Mouse (Mus musculus): ENCODE results near the gene Pdcd2l. TPM values are rescaled to one million over a fixed set of nuclear protein-coding genes. Genes with fewer than 3 reads are reported as not detected.

The Pdcd2l gene
- polyA plus RNA-seq, 1 experiment = 25.1 TPM

DNA sequence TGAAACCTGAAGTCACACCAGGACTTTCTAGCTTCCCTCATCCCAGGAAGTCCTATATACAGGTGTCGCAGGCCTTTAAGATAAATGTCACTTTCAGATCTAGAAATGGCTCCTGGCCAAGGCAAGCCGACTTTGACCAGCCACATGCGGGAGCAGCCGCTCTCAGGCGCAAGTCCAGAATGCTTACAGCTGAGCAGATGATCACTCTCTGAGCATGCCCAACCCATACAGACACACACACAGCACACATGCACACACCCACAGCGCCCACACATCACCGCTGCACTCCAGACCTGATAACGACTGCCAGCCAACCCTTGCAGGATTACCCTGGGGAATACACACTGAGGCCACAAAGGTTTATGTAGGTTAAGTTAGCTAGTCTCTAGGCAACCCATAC, 29.6 kb upstream of the Pdcd2l start:
- 34% methylated on average over 8 of the region's 8 CpGs for WGBS
- no peaks in the 10 kb centered on the region for H3K27me3 ChIP-seq (replicated peaks; ENCODE audit: control insufficient read depth, insufficient read depth, low read length)
- TF ChIP-seq CTCF (conservative IDR thresholded peaks at IDR 0.05; ENCODE audit: insufficient read depth, insufficient read length, low read depth, low read length) (no peak), POLR2A (IDR thresholded peaks at IDR 0.05; ENCODE audit: low read depth, low read length) (no peak)
- H3K36me3 ChIP-seq (ENCODE audit: control insufficient read depth, insufficient read depth, low read length) = peaks cover 2% of the 10 kb centered on the region; the same call in 1 of the 2 replicates
- H3K4me1 ChIP-seq (ENCODE audit: control insufficient read depth, insufficient read depth, low read length) = peaks cover 2% of the 10 kb centered on the region; the same call in 1 of the 2 replicates
- H3K27ac ChIP-seq (ENCODE audit: insufficient read depth, low read depth, low read length) = no peak overlapping the region
- H3K4me3 ChIP-seq (ENCODE audit: insufficient read depth, low read depth, low read length) = no peak overlapping the region
- peak; percentile 50 for DNase-seq

DNA sequence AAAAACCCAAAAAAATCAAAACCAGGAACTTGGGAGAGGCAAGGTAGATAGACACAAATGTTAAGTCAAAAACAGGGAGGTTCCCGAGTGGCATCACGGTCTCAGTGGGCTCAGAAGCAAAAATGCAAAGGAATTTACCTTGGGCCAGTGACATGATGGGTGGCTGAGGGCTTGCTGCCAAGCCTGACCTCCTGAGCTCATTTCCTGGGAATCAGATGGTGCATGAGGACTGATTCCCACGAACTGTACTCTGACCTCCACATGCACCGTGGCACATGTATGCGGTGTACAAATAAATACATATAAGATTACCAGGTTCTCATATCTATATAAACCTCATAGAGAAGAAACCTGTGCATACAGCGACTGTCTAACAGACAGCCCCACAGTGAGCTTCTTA, 27.8 kb upstream of the Pdcd2l start:
- H3K36me3 ChIP-seq (ENCODE audit: control insufficient read depth, insufficient read depth, low read length) = peaks cover 2% of the 10 kb centered on the region; the same call in 1 of the 2 replicates
- H3K27me3 ChIP-seq (replicated peaks; ENCODE audit: control insufficient read depth, insufficient read depth, low read length) = no peaks in the 10 kb centered on the region
- peak; percentile 36 for DNase-seq
- H3K27ac ChIP-seq (ENCODE audit: insufficient read depth, low read depth, low read length) = no peak overlapping the region
- no peak overlapping the region for H3K4me3 ChIP-seq (ENCODE audit: insufficient read depth, low read depth, low read length)
- no peak for TF ChIP-seq CTCF (conservative IDR thresholded peaks at IDR 0.05; ENCODE audit: insufficient read depth, insufficient read length, low read depth, low read length)
- no peak for TF ChIP-seq POLR2A (IDR thresholded peaks at IDR 0.05; ENCODE audit: low read depth, low read length)
- peaks cover 2% of the 10 kb centered on the region; the same call in 1 of the 2 replicates for H3K4me1 ChIP-seq (ENCODE audit: control insufficient read depth, insufficient read depth, low read length)
- WGBS = 52% methylated on average over 6 of the region's 6 CpGs

DNA sequence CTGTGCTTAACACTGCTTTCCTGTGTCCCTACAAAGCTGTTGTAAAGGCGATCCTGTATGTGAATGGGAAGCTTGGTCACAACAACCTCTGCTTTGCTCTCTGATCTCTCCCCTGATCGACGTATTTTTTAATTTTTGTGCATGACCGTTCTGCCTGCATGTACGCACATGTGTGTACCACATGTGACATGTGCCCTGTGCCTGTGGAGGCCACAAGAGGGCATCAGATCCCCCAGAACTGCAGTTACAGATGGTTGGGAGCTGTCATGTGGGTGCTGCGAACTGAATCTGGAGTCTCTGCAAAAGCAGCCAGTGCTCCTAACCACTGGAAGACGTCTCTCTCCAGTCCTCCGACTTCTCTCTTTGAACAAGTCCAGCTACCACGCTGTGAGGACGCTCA, 25.9 kb upstream of the Pdcd2l start:
- Histone ChIP-seq H3K4me3 (ENCODE audit: insufficient read depth, low read depth, low read length) (no peak overlapping the region), H3K27ac (ENCODE audit: insufficient read depth, low read depth, low read length) (no peak overlapping the region), H3K27me3 (replicated peaks; ENCODE audit: control insufficient read depth, insufficient read depth, low read length) (no peaks in the 10 kb centered on the region), H3K36me3 (ENCODE audit: control insufficient read depth, insufficient read depth, low read length) (peaks cover 2% of the 10 kb centered on the region; the same call in 1 of the 2 replicates), H3K4me1 (ENCODE audit: control insufficient read depth, insufficient read depth, low read length) (0 out of 2 replicates have a peak, but pooled peaks cover 2% of the 10 kb centered on the region)
- 95% methylated on average over 10 of the region's 10 CpGs for WGBS
- DNase-seq = no peak
- TF ChIP-seq CTCF (conservative IDR thresholded peaks at IDR 0.05; ENCODE audit: insufficient read depth, insufficient read length, low read depth, low read length) = peak; percentile 23; the same call in 1 of the 2 replicates
- no peak for TF ChIP-seq POLR2A (IDR thresholded peaks at IDR 0.05; ENCODE audit: low read depth, low read length)

DNA sequence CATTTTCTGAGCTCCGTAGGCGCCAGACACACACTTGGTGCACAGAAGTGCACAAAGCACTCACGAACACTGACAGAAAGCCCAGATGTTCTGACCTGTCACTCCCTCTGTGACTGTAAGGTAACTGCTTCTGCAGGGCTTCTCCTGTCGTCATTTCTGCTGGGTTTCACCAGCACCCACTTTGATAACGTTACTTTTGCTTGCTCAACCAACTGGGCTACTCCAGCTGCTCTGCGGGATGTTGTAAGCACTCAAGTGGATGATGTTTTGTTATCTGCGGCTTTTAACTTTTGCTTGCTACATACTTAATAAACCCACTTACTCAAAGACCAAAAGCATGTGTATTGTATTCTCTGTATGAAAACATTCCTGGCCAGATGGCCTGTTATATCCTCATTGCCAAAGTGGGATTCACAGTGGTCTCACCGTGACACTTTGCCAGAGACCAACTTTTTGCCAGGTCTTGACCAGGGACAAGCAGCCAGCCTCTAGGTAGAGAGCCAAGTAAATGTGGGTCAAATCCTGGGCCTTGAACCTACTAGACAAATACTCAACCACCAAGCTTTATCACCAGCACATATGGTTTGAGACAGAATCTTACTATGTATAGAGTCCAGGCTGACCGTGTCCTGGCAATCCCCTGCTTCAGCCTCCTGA, 25.3 kb upstream of the Pdcd2l start:
- TF ChIP-seq POLR2A (IDR thresholded peaks at IDR 0.05; ENCODE audit: low read depth, low read length) (no peak), CTCF (conservative IDR thresholded peaks at IDR 0.05; ENCODE audit: insufficient read depth, insufficient read length, low read depth, low read length) (no peak)
- Histone ChIP-seq H3K4me3 (ENCODE audit: insufficient read depth, low read depth, low read length) (no peak overlapping the region), H3K4me1 (ENCODE audit: control insufficient read depth, insufficient read depth, low read length) (0 out of 2 replicates have a peak, but pooled peaks cover 2% of the 10 kb centered on the region), H3K36me3 (ENCODE audit: control insufficient read depth, insufficient read depth, low read length) (peaks cover 1% of the 10 kb centered on the region; the same call in 1 of the 2 replicates), H3K27ac (ENCODE audit: insufficient read depth, low read depth, low read length) (no peak overlapping the region), H3K27me3 (replicated peaks; ENCODE audit: control insufficient read depth, insufficient read depth, low read length) (no peaks in the 10 kb centered on the region)
- WGBS = 91% methylated on average over 9 of the region's 9 CpGs
- DNase-seq = no peak

DNA sequence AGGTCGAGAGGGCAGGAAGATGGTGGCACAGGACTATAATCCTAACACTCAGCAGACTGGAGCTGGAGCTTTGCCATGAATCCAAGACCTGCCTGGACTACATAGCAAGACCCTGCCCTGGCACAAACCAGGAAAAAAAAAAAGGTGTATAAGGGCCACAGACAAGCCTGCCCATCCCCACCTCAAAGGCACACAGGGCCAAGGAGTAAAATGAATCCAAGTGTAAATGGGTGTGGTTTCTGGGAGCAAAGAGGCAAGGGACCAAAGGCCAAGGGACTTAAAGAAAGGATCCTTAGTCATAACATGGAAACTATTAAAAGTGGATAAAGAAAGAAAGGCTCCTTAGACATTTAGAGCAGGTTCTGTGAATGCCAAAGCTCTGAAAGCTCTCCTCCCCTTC, 22.0 kb upstream of the Pdcd2l start:
- H3K36me3 ChIP-seq (ENCODE audit: control insufficient read depth, insufficient read depth, low read length) = no peaks in the 10 kb centered on the region; the same call in 1 of the 2 replicates
- H3K27ac ChIP-seq (ENCODE audit: insufficient read depth, low read depth, low read length) = no peak overlapping the region
- DNase-seq = no peak
- H3K4me3 ChIP-seq (ENCODE audit: insufficient read depth, low read depth, low read length) = no peak overlapping the region
- no peaks in the 10 kb centered on the region for H3K4me1 ChIP-seq (ENCODE audit: control insufficient read depth, insufficient read depth, low read length)
- TF ChIP-seq CTCF (conservative IDR thresholded peaks at IDR 0.05; ENCODE audit: insufficient read depth, insufficient read length, low read depth, low read length) = no peak
- no peak for TF ChIP-seq POLR2A (IDR thresholded peaks at IDR 0.05; ENCODE audit: low read depth, low read length)
- WGBS = 65% methylated on average over 1 of the region's 1 CpGs
- H3K27me3 ChIP-seq (replicated peaks; ENCODE audit: control insufficient read depth, insufficient read depth, low read length) = no peaks in the 10 kb centered on the region

DNA sequence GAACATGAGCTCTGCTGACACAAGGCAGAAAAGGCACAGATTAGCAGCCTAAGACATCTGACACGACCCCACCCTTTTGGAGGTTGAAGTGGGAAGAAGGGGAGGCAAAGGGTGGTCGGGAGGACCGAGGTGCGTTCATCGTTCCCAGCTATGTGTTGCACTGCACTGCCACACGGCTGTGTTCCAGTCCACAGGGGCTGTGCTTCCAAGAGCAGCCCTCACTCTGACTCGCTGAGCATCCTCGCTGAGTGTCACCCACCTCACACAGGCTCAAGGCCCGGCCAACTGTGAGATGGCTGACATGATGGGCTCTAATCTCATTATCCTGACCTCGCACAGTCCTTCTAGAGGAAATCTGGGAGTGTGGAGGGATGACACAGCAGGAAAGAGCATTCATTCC, 20.0 kb upstream of the Pdcd2l start:
- no peak for TF ChIP-seq POLR2A (IDR thresholded peaks at IDR 0.05; ENCODE audit: low read depth, low read length)
- TF ChIP-seq CTCF (conservative IDR thresholded peaks at IDR 0.05; ENCODE audit: insufficient read depth, insufficient read length, low read depth, low read length) = no peak
- WGBS = 91% methylated on average over 10 of the region's 10 CpGs
- DNase-seq = no peak
- H3K4me1 ChIP-seq (ENCODE audit: control insufficient read depth, insufficient read depth, low read length) = no peaks in the 10 kb centered on the region
- H3K36me3 ChIP-seq (ENCODE audit: control insufficient read depth, insufficient read depth, low read length) = no peaks in the 10 kb centered on the region; the same call in 1 of the 2 replicates
- H3K4me3 ChIP-seq (ENCODE audit: insufficient read depth, low read depth, low read length) = no peak overlapping the region
- no peaks in the 10 kb centered on the region for H3K27me3 ChIP-seq (replicated peaks; ENCODE audit: control insufficient read depth, insufficient read depth, low read length)
- no peak overlapping the region for H3K27ac ChIP-seq (ENCODE audit: insufficient read depth, low read depth, low read length)

DNA sequence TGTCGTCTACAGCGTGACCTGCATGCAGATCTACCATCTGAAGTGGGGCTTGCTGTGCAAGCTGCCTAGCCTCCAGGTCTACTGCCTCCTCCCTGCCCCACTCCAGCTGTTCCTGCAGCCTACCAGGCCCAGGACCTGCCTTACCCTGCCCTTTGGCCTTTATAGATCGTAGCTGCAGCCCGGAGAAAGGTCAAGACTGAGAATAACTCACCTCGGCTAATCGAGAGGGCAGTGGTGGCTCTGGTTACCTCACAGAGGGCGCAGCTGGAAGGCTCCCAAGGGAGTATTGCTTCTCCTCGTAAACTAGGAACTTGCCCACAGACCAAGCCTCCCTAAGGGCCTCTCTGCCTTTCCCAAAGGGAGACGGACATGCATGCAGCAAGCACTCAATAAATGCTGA, 19.0 kb upstream of the Pdcd2l start:
- Histone ChIP-seq H3K36me3 (ENCODE audit: control insufficient read depth, insufficient read depth, low read length) (no peaks in the 10 kb centered on the region; the same call in 1 of the 2 replicates), H3K27ac (ENCODE audit: insufficient read depth, low read depth, low read length) (no peak overlapping the region), H3K4me3 (ENCODE audit: insufficient read depth, low read depth, low read length) (no peak overlapping the region), H3K4me1 (ENCODE audit: control insufficient read depth, insufficient read depth, low read length) (no peaks in the 10 kb centered on the region), H3K27me3 (replicated peaks; ENCODE audit: control insufficient read depth, insufficient read depth, low read length) (no peaks in the 10 kb centered on the region)
- TF ChIP-seq CTCF (conservative IDR thresholded peaks at IDR 0.05; ENCODE audit: insufficient read depth, insufficient read length, low read depth, low read length) = no peak
- no peak for TF ChIP-seq POLR2A (IDR thresholded peaks at IDR 0.05; ENCODE audit: low read depth, low read length)
- WGBS = 61% methylated on average over 9 of the region's 9 CpGs
- no peak for DNase-seq

All from kidney, adult 2 months (tissue).